Mouse (Mus musculus): ENCODE data around the gene Gsx1. TPM values are rescaled to one million over a fixed set of nuclear protein-coding genes. Genes with fewer than 3 reads are reported as not detected.

Gsx1 gene
- total RNA-seq, 2 experiments from 2014 or later = 0.72 to 0.97 TPM

GRCm38 (mm10) chr5:147204905-147205304 lies 16.4 kb downstream of the Gsx1 start:
- DNase-seq (ENCODE audit: low spot score in 2 of 2) = no peak

- no peak for DNase-seq (ENCODE audit: low spot score in 2 of 2)
These were observed 19.4 kb downstream of the Gsx1 start for GRCm38 (mm10) chr5:147207852-147208251.

- DNase-seq (ENCODE audit: low spot score in 2 of 2) = no peak
These were observed 20.0 kb downstream of the Gsx1 start for GRCm38 (mm10) chr5:147208471-147208870.

GRCm38 (mm10) chr5:147227354-147228112 lies 39.0 kb downstream of the Gsx1 start:
- DNase-seq (ENCODE audit: low spot score in 2 of 2) = peak; percentile 73 to 79

- no peak for DNase-seq (ENCODE audit: low spot score in 2 of 2)
These were observed 47.2 kb downstream of the Gsx1 start for GRCm38 (mm10) chr5:147235406-147236309.

Other genes with a start within 250 kb of the Gsx1 start
- 10 to 100 TPM; 23.5 to 26.5 TPM for gene Gtf3a, start 240.0 kb upstream of the Gsx1 start, total RNA-seq (2021)
- 10 to 100 TPM; 18.1 to 19.3 TPM for gene Mtif3, start 224.9 kb upstream of the Gsx1 start, total RNA-seq (2021)
- 1 to 10 TPM; 5.2 to 6.1 TPM for gene Lnx2, start 112.1 kb upstream of the Gsx1 start, total RNA-seq (2021)
- gene Polr1d, start 111.6 kb upstream of the Gsx1 start, total RNA-seq (2021) = 10 to 100 TPM; 62.4 to 75.0 TPM
- gene Pdx1, start 81.3 kb downstream of the Gsx1 start, total RNA-seq (2021) = not detected
- not detected for gene Cdx2, start 118.6 kb downstream of the Gsx1 start, total RNA-seq (2021)
- gene Urad, start 133.7 kb downstream of the Gsx1 start, total RNA-seq (2021) = not detected
- gene Flt3, start 211.8 kb downstream of the Gsx1 start, total RNA-seq (2021) = 1 to 10 TPM; 6.2 to 6.8 TPM
- 10 to 100 TPM; 89.4 to 97.4 TPM for gene Pan3, start 241.5 kb downstream of the Gsx1 start, total RNA-seq (2021)